Mouse (Mus musculus): ENCODE measurements at regions not wholly inside any gene's neighbourhood (a gene's known extent, or its start where the extent isn't known, plus 50 kb on each side); places are given as distances from the start of the nearest gene placed in this dataset.

- no peak for DNase-seq
These were observed 1339.3 kb upstream of the Dsel start for GRCm38 (mm10) chr1:113204019-113204418.

DNA sequence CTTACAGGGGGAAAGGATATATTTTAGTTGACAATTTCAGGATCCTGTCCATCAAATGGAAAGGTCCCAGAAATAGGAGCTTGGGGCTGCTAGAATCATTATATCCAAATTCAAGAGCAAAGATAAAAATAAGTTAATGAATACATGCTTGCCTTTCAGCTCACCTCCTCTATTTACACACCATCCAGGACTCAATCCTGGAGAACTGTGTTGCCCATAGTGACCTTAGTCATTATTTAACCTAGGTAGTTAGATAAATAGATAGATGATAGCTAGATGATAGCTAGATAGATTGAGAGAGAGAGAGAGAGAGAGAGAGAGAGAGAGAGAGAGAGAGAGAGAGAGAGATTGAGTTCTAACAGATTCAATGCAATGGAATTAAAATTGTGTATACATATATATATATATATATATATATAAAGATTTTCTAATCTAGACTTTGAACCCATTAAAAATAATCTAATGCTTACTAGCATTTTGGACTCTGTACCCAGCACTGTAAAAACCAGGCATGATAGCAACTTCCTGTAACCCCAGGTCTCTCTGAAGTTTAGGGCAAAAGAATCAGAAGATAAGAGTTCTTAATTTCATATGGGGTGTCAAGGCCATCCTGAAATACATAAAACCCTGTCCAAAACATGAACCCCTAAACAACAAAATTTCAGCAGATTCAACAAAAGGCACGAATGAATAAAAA, 1329.5 kb upstream of the Dsel start:
- DNase-seq: no peak

- no peak for DNase-seq
These were observed 1298.5 kb upstream of the Dsel start for GRCm38 (mm10) chr1:113163173-113163572.

Data from kidney, postnatal 36 days (tissue).